Mouse (Mus musculus): Measurements from ENCODE around the gene Slu7. TPM values are rescaled to one million over a fixed set of nuclear protein-coding genes. Genes with fewer than 3 reads are reported as not detected.

The Slu7 gene
- polyA plus RNA-seq, 1 experiment from 2014 or later = 73.5 TPM

- Histone ChIP-seq H3K9ac (replicated peaks) (peak within 1 kb of the TSS; percentile 55), H3K4me2 (replicated peaks) (peak within 1 kb of the TSS; percentile 55), H3K4me1 (peaks cover 7% of the 10 kb centered on the region; the same call in 1 of the 2 replicates), H3K27me3 (no peaks in the 10 kb centered on the region), H3K4me3 (peak within 1 kb of the TSS; percentile 61), H3K27ac (replicated peaks) (0 out of 2 replicates have a peak within 1 kb of the TSS, but pooled peaks have one; percentile 30), H3K9me3 (peaks cover 2% of the 10 kb centered on the region; the same call in 1 of the 2 replicates), H3K36me3 (no peaks in the 10 kb centered on the region)
- ATAC-seq (ENCODE audit: low FRiP score, low read depth) = peak; percentile 97
- WGBS = 4% methylated on average over 27 of the region's 27 CpGs
Observed at GRCm38 (mm10) chr11:43425824-43426413, 7.6 kb upstream of the Slu7 start, which contains the start of gene Pttg1. Gene Pttg1 (minus strand): TSS chr11:43426251.

GRCm38 (mm10) chr11:43426414-43426884, 7.1 kb upstream of the Slu7 start:
- Histone ChIP-seq H3K27me3 (no peaks in the 10 kb centered on the region), H3K27ac (replicated peaks) (0 out of 2 replicates have a peak overlapping the region, but pooled peaks have one; percentile 30), H3K9ac (replicated peaks) (no peak overlapping the region), H3K4me3 (peak overlapping the region; percentile 61), H3K36me3 (no peaks in the 10 kb centered on the region), H3K9me3 (peaks cover 2% of the 10 kb centered on the region; the same call in 1 of the 2 replicates), H3K4me2 (replicated peaks) (peak overlapping the region; percentile 55), H3K4me1 (peaks cover 7% of the 10 kb centered on the region; the same call in 1 of the 2 replicates)
- WGBS = 21% methylated on average over 7 of the region's 7 CpGs
- peak; percentile 59 for ATAC-seq (ENCODE audit: low FRiP score, low read depth)

GRCm38 (mm10) chr11:43434024-43434407, 472 bp downstream of the Slu7 start:
- H3K27ac ChIP-seq (replicated peaks) = peak overlapping the region; percentile 56; the same call in 1 of the 2 replicates
- peaks cover 16% of the 10 kb centered on the region for H3K36me3 ChIP-seq
- 10% methylated on average over 9 of the region's 9 CpGs for WGBS
- peak overlapping the region; percentile 88 for H3K4me3 ChIP-seq
- ATAC-seq (ENCODE audit: low FRiP score, low read depth) = peak; percentile 61
- no peaks in the 10 kb centered on the region for H3K27me3 ChIP-seq
- peak overlapping the region; percentile 86 for H3K4me2 ChIP-seq (replicated peaks)
- no peaks in the 10 kb centered on the region for H3K9me3 ChIP-seq
- H3K9ac ChIP-seq (replicated peaks) = peak overlapping the region; percentile 71
- peaks cover 7% of the 10 kb centered on the region for H3K4me1 ChIP-seq

- ATAC-seq (ENCODE audit: low FRiP score, low read depth) = no peak
- Histone ChIP-seq H3K27me3 (no peaks in the 10 kb centered on the region), H3K27ac (replicated peaks) (no peak overlapping the region), H3K36me3 (peaks cover 86% of the 10 kb centered on the region), H3K4me2 (replicated peaks) (no peak overlapping the region), H3K4me1 (no peaks in the 10 kb centered on the region), H3K4me3 (no peak overlapping the region), H3K9ac (replicated peaks) (no peak overlapping the region), H3K9me3 (no peaks in the 10 kb centered on the region)
- WGBS = 94% methylated on average over 10 of the region's 10 CpGs
Observed at GRCm38 (mm10) chr11:43441121-43441520, 7.6 kb downstream of the Slu7 start.

- Histone ChIP-seq H3K36me3 (peaks cover 92% of the 10 kb centered on the region), H3K9me3 (no peaks in the 10 kb centered on the region)
- 92% methylated on average over 13 of the region's 13 CpGs for WGBS
Observed at GRCm38 (mm10) chr11:43443183-43443582, 9.6 kb downstream of the Slu7 start.

GRCm38 (mm10) chr11:43449916-43450315, 16.4 kb downstream of the Slu7 start:
- ATAC-seq (ENCODE audit: low FRiP score, low read depth) = no peak

More at GRCm38 (mm10) chr11:43443183-43443582, 9.6 kb downstream of the Slu7 start:
- no peaks in the 10 kb centered on the region for H3K4me1 ChIP-seq
- H3K9ac ChIP-seq (replicated peaks) = no peak overlapping the region
- no peak overlapping the region for H3K4me3 ChIP-seq
- H3K27ac ChIP-seq (replicated peaks) = no peak overlapping the region
- no peak overlapping the region for H3K4me2 ChIP-seq (replicated peaks)
- no peaks in the 10 kb centered on the region for H3K27me3 ChIP-seq
- no peak for ATAC-seq (ENCODE audit: low FRiP score, low read depth)

GRCm38 (mm10) chr11:43451322-43451721, 17.8 kb downstream of the Slu7 start:
- Histone ChIP-seq H3K4me1 (no peaks in the 10 kb centered on the region), H3K36me3 (peaks cover 13% of the 10 kb centered on the region), H3K4me3 (no peak overlapping the region), H3K9me3 (no peaks in the 10 kb centered on the region), H3K27ac (replicated peaks) (no peak overlapping the region), H3K9ac (replicated peaks) (no peak overlapping the region), H3K4me2 (replicated peaks) (no peak overlapping the region), H3K27me3 (no peaks in the 10 kb centered on the region)
- 63% methylated on average over 4 of the region's 4 CpGs for WGBS
- no peak for ATAC-seq (ENCODE audit: low FRiP score, low read depth)

More at GRCm38 (mm10) chr11:43449916-43450315, 16.4 kb downstream of the Slu7 start:
- Histone ChIP-seq H3K27me3 (no peaks in the 10 kb centered on the region), H3K27ac (replicated peaks) (no peak overlapping the region), H3K4me2 (replicated peaks) (no peak overlapping the region), H3K4me1 (no peaks in the 10 kb centered on the region), H3K36me3 (peaks cover 27% of the 10 kb centered on the region), H3K9ac (replicated peaks) (no peak overlapping the region), H3K9me3 (no peaks in the 10 kb centered on the region), H3K4me3 (no peak overlapping the region)
- 82% methylated on average over 2 of the region's 2 CpGs for WGBS

GRCm38 (mm10) chr11:43452266-43452665, 18.7 kb downstream of the Slu7 start:
- Histone ChIP-seq H3K27me3 (no peaks in the 10 kb centered on the region), H3K36me3 (peaks cover 4% of the 10 kb centered on the region), H3K9ac (replicated peaks) (no peak overlapping the region), H3K4me2 (replicated peaks) (no peak overlapping the region), H3K4me3 (no peak overlapping the region), H3K4me1 (no peaks in the 10 kb centered on the region), H3K27ac (replicated peaks) (no peak overlapping the region), H3K9me3 (no peaks in the 10 kb centered on the region)
- WGBS = 67% methylated on average over 2 of the region's 2 CpGs
- no peak for ATAC-seq (ENCODE audit: low FRiP score, low read depth)

- H3K9ac ChIP-seq (replicated peaks) = no peak overlapping the region
- H3K9me3 ChIP-seq = no peaks in the 10 kb centered on the region
- H3K27ac ChIP-seq (replicated peaks) = no peak overlapping the region
- H3K4me2 ChIP-seq (replicated peaks) = no peak overlapping the region
- no peaks in the 10 kb centered on the region for H3K36me3 ChIP-seq
- no peaks in the 10 kb centered on the region for H3K4me1 ChIP-seq
- no peaks in the 10 kb centered on the region for H3K27me3 ChIP-seq
- no peak for ATAC-seq (ENCODE audit: low FRiP score, low read depth)
- H3K4me3 ChIP-seq = no peak overlapping the region
- 93% methylated on average over 25 of the region's 25 CpGs for WGBS
Observed at GRCm38 (mm10) chr11:43463204-43463603, 29.7 kb downstream of the Slu7 start.

GRCm38 (mm10) chr11:43470118-43470517, 36.6 kb downstream of the Slu7 start:
- H3K36me3 ChIP-seq = no peaks in the 10 kb centered on the region
- no peak for ATAC-seq (ENCODE audit: low FRiP score, low read depth)
- WGBS = 70% methylated on average over 5 of the region's 5 CpGs
- no peaks in the 10 kb centered on the region for H3K9me3 ChIP-seq
- peaks cover 4% of the 10 kb centered on the region; the same call in 1 of the 2 replicates for H3K27me3 ChIP-seq
- no peak overlapping the region for H3K4me2 ChIP-seq (replicated peaks)
- H3K9ac ChIP-seq (replicated peaks) = no peak overlapping the region
- no peak overlapping the region for H3K27ac ChIP-seq (replicated peaks)
- H3K4me1 ChIP-seq = peaks cover 12% of the 10 kb centered on the region
- no peak overlapping the region for H3K4me3 ChIP-seq

- no peak overlapping the region for H3K4me2 ChIP-seq (replicated peaks)
- peaks cover 12% of the 10 kb centered on the region for H3K4me1 ChIP-seq
- 71% methylated on average over 6 of the region's 6 CpGs for WGBS
- no peak overlapping the region for H3K27ac ChIP-seq (replicated peaks)
- no peak overlapping the region for H3K4me3 ChIP-seq
- ATAC-seq (ENCODE audit: low FRiP score, low read depth) = no peak
- H3K9ac ChIP-seq (replicated peaks) = no peak overlapping the region
- H3K36me3 ChIP-seq = no peaks in the 10 kb centered on the region
- peaks cover 4% of the 10 kb centered on the region; the same call in 1 of the 2 replicates for H3K27me3 ChIP-seq
- no peaks in the 10 kb centered on the region for H3K9me3 ChIP-seq
Observed at GRCm38 (mm10) chr11:43470881-43471820, 37.6 kb downstream of the Slu7 start.

GRCm38 (mm10) chr11:43473115-43473514, 39.6 kb downstream of the Slu7 start:
- no peak overlapping the region for H3K4me3 ChIP-seq
- no peak overlapping the region for H3K4me2 ChIP-seq (replicated peaks)
- 71% methylated on average over 1 of the region's 1 CpGs for WGBS
- H3K9ac ChIP-seq (replicated peaks) = no peak overlapping the region
- no peak for ATAC-seq (ENCODE audit: low FRiP score, low read depth)
- H3K4me1 ChIP-seq = peaks cover 12% of the 10 kb centered on the region
- no peak overlapping the region for H3K27ac ChIP-seq (replicated peaks)
- no peaks in the 10 kb centered on the region for H3K36me3 ChIP-seq
- no peaks in the 10 kb centered on the region for H3K9me3 ChIP-seq
- peaks cover 10% of the 10 kb centered on the region for H3K27me3 ChIP-seq

All from midbrain, embryonic 12.5 days (tissue).